Mouse (Mus musculus) limb, embryonic 11.5 days (tissue): ENCODE data around the gene Ppp1r1a. TPM values are rescaled to one million over a fixed set of nuclear protein-coding genes. Genes with fewer than 3 reads are reported as not detected.

Source experiments
- ATAC-seq: fragments of 200-750 bp; cut with Nextera tagmentation; 2 replicates; pipeline ENCODE4 v1.8.0; 2017; ENCODE audit warnings: low read depth; ENCODE audit not compliant: insufficient number of reproducible peaks, low FRiP score, low TSS enrichment
- DNase-seq: peaks from one replicate; pipeline ENCODE4 v3.0.0-alpha.2; 2015; ENCODE audit warnings: low spot score
- H3K27ac ChIP-seq: fragments of 300-500 bp; sonication (generic); replicated peaks from 2 replicates; pipeline ENCODE4 v1.5.1; 2014; ENCODE audit warnings: low read depth, mild to moderate bottlenecking, low read length
- H3K27me3 ChIP-seq: fragments of 300-500 bp; sonication (generic); 2 replicates; pipeline ENCODE4 v1.6.1; 2014; ENCODE audit warnings: mild to moderate bottlenecking, low read length, mixed read lengths; ENCODE audit not compliant: control insufficient read depth, insufficient read depth
- H3K36me3 ChIP-seq: fragments of 300-500 bp; sonication (generic); 2 replicates; pipeline ENCODE4 v1.6.1; 2014; ENCODE audit warnings: mild to moderate bottlenecking, low read length, moderate library complexity, mixed read lengths; ENCODE audit not compliant: control insufficient read depth, insufficient read depth
- H3K4me1 ChIP-seq: fragments of 300-500 bp; sonication (generic); 2 replicates; pipeline ENCODE4 v1.6.1; 2014; ENCODE audit warnings: low read length, mixed read lengths; ENCODE audit not compliant: control insufficient read depth, insufficient read depth
- H3K4me2 ChIP-seq: fragments of 300-500 bp; sonication (generic); 2 replicates; pipeline ENCODE4 v1.6.1; 2014; ENCODE audit warnings: low read depth, mild to moderate bottlenecking, moderate library complexity; ENCODE audit not compliant: severe bottlenecking
- H3K4me3 ChIP-seq: fragments of 300-500 bp; sonication (generic); 2 replicates; pipeline ENCODE4 v1.5.1; 2014; ENCODE audit warnings: low read depth, low read length
- H3K9ac ChIP-seq: fragments of 300-500 bp; sonication (generic); 2 replicates; pipeline ENCODE4 v1.6.1; 2014; ENCODE audit warnings: mild to moderate bottlenecking, low read length
- H3K9me3 ChIP-seq: fragments of 300-500 bp; sonication (generic); 2 replicates; pipeline ENCODE4 v1.6.1; 2016; ENCODE audit warnings: low read length; ENCODE audit not compliant: control insufficient read depth
- WGBS: fragments of 180-500 bp; shearing (Covaris S2); extraction: QIAGEN DNeasy Blood & Tissue Kit; methylation state at CpG from one replicate; pipeline ENCODE4 v1.1.7; 2014; 5-methylcytosine and 5-hydroxymethylcytosine counted together
- polyA plus RNA-seq: library from polyadenylated mRNA; unstranded; fragments of >200 nt; fragmentation: Nextera tagmentation; extraction: Ambion mirVana; gene quantifications from 2 replicates; pipeline ENCODE4 v1.2.1, GENCODE M21; 2014

Ppp1r1a gene
- polyA plus RNA-seq, 1 experiment from 2014 or later, result 8.4 TPM

GRCm38 (mm10) chr15:103539259-103539658 is 1.5 kb upstream of the Ppp1r1a start:
- H3K9ac ChIP-seq, result no peak overlapping the region
- 0 out of 2 replicates have a peak, but pooled peaks cover 6% of the 10 kb centered on the region for H3K4me1 ChIP-seq
- H3K9me3 ChIP-seq, result no peaks in the 10 kb centered on the region
- no peak for ATAC-seq
- H3K4me2 ChIP-seq, result no peak overlapping the region
- DNase-seq, result no peak
- WGBS, result 69% methylated on average over 2 of the region's 2 CpGs
- H3K27ac ChIP-seq, result no peak overlapping the region
- H3K27me3 ChIP-seq, result peaks cover 17% of the 10 kb centered on the region
- H3K4me3 ChIP-seq, result no peak overlapping the region
- no peaks in the 10 kb centered on the region for H3K36me3 ChIP-seq

DNA sequence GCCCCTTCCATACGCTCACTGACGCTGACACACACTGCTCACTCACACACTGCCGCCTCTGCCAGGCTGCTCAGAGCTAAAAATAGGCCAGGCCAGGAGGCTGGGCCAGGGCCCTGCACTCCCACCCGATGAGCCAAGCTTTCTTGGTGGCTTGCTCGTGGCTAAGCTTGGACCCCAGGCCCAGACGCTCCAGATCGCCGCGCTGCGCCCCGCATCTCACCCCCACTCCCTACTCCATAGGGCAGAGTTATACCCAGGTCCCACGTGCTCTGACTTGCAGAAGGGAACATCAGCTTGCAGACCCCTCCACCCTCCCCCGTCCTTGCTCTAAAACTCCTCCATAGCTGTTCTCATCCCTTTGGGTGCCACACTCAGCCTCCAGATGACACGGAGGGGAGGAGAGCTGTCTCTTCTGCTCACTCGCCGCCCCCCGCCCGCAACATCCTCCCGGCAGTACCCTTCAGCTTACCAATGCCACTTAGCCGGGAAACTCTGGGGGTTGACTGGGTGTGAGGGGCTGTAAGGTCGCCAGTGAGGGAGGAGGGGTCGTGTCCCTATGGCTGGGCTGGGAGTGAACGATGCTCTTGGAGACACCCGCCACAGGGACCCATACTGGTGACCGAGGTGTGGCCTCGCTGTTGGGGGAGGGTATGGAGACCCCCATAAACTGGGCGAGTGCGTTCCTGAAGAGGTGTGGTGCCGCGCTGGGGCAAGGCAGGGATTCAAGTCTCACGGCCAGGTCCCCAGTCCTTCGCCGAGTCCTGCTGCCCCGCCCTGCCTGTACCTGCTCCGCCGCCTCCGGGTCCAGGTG is 587 bp downstream of the Ppp1r1a start:
- ATAC-seq (peak; percentile 58), DNase-seq (peak; percentile 37)

GRCm38 (mm10) chr15:103536456-103536855 is 1.3 kb downstream of the Ppp1r1a start:
- no peak for DNase-seq
- 0 out of 2 replicates have a peak, but pooled peaks cover 6% of the 10 kb centered on the region for H3K4me1 ChIP-seq
- H3K9me3 ChIP-seq, result no peaks in the 10 kb centered on the region
- peaks cover 17% of the 10 kb centered on the region for H3K27me3 ChIP-seq
- H3K4me2 ChIP-seq, result peak overlapping the region; percentile 96; the same call in 1 of the 2 replicates
- H3K27ac ChIP-seq, result no peak overlapping the region
- no peaks in the 10 kb centered on the region for H3K36me3 ChIP-seq
- H3K4me3 ChIP-seq, result no peak overlapping the region
- ATAC-seq, result no peak
- WGBS, result 46% methylated on average over 2 of the region's 2 CpGs
- no peak overlapping the region for H3K9ac ChIP-seq

More for the DNA sequence above, 587 bp downstream of the Ppp1r1a start:
- no peaks in the 10 kb centered on the region for H3K9me3 ChIP-seq
- H3K4me1 ChIP-seq, result 0 out of 2 replicates have a peak, but pooled peaks cover 6% of the 10 kb centered on the region
- peak overlapping the region; percentile 52 for H3K4me3 ChIP-seq
- peak overlapping the region; percentile 61 for H3K9ac ChIP-seq
- H3K4me2 ChIP-seq, result peak overlapping the region; percentile 96
- H3K27ac ChIP-seq, result no peak overlapping the region
- no peaks in the 10 kb centered on the region for H3K36me3 ChIP-seq
- H3K27me3 ChIP-seq, result peaks cover 17% of the 10 kb centered on the region
- WGBS, result 1% methylated on average over 37 of the region's 37 CpGs

DNA sequence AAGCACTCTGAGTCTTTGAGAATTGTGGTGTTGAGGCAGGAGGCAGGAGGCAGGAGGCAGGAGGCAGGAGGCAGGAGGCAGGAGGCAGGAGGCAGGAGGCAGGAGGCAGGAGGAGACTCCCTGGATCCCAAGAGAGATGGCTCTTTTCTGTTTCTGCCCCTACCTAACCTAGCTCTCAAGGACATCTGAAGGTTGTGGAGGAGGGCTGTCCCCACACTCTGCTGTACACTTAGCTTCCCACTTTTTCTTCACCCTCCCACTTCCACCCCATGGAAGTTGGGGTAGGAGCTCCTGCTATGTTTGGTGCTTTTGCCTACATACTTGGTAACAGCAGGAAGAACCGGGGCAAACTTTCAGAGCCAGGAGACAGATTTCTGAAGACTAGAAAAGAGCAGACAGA is 2.0 kb downstream of the Ppp1r1a start:
- no peak for DNase-seq
- Histone ChIP-seq H3K9ac (no peak overlapping the region), H3K27me3 (peaks cover 17% of the 10 kb centered on the region), H3K4me1 (0 out of 2 replicates have a peak, but pooled peaks cover 6% of the 10 kb centered on the region), H3K27ac (no peak overlapping the region), H3K4me3 (no peak overlapping the region), H3K36me3 (no peaks in the 10 kb centered on the region), H3K4me2 (no peak overlapping the region), H3K9me3 (no peaks in the 10 kb centered on the region)
- WGBS, result 74% methylated on average over 1 of the region's 1 CpGs
- no peak for ATAC-seq

DNA sequence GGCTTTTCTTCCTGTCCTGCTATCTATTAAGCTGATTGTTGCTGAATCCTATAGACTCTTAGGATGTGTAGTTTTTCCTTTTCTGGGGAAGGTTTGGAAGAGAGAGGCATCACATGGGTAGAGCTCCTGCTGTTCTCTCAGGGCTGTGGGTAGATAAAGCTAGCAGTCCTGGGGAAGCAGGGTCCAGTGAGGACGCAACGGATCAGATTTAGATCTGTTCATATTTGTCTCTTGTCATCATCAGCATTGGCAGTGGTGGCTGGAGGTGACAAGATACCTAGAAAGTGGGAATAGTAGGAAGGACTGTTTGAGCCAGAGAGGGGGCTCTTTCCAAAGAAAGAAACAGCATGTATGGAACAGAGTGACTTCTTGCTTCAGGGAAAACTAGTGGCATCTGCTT is 2.8 kb downstream of the Ppp1r1a start:
- ATAC-seq (no peak), DNase-seq (no peak)
- no peak overlapping the region for H3K27ac ChIP-seq
- no peaks in the 10 kb centered on the region for H3K36me3 ChIP-seq
- no peak overlapping the region for H3K4me2 ChIP-seq
- whole genome bisulfite sequencing, result 86% methylated on average over 2 of the region's 2 CpGs
- peaks cover 17% of the 10 kb centered on the region for H3K27me3 ChIP-seq
- H3K9ac ChIP-seq, result no peak overlapping the region
- H3K9me3 ChIP-seq, result no peaks in the 10 kb centered on the region
- 0 out of 2 replicates have a peak, but pooled peaks cover 6% of the 10 kb centered on the region for H3K4me1 ChIP-seq
- H3K4me3 ChIP-seq, result no peak overlapping the region

DNA sequence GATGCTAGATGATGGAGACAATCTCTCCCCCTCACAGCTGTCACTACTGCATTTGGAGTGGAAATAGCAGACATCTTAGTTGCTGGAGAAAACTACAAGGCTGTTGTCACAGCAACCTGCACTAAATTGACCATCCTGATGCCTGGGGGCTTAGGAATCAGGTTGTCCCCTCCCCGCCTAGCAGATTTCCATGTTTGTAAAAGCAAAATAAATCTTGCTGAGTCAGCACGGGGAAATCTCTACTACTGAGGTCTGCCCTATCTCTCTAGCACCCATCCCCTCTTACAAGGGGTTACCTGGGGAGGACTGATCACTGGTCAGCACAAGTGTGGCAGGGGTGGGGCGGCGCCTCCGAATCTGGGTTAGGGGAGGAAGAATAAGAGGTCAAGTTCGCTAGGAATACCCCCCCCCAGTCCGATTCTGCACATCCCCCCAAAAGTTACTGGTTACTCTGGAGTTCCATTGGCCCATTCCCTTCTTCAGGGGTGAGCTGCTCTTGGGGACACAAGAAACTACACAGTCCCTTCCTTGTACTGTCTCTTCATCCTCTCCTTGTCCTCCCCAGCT is 3.7 kb downstream of the Ppp1r1a start:
- 87% methylated on average over 7 of the region's 7 CpGs for WGBS
- Histone ChIP-seq H3K4me1 (0 out of 2 replicates have a peak, but pooled peaks cover 6% of the 10 kb centered on the region), H3K27ac (no peak overlapping the region), H3K9ac (no peak overlapping the region), H3K9me3 (no peaks in the 10 kb centered on the region), H3K27me3 (peaks cover 17% of the 10 kb centered on the region), H3K36me3 (no peaks in the 10 kb centered on the region), H3K4me3 (no peak overlapping the region), H3K4me2 (no peak overlapping the region)
- ATAC-seq (no peak), DNase-seq (no peak)

DNA sequence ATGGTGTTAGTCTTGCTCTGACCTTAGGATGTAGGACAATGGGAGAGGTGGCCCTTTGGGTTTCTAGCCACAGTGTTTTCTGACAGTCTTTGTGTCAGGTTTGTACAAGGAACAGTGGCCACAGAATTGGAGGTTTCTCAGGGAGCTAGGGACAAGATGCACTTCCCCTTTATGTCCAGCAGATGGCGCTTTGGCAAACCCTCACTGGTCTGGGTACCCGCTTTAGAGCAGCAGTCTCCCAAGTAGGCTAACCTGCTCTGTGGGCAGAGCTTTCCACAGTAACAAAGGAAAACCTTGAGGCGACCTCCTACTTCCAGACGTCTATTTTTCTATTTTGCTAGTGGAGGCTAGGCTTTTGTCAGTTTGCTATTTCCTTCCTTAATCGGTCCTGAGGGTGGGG is 7.4 kb downstream of the Ppp1r1a start:
- peak; percentile 56; the same call in 1 of the 2 replicates for ATAC-seq

DNA sequence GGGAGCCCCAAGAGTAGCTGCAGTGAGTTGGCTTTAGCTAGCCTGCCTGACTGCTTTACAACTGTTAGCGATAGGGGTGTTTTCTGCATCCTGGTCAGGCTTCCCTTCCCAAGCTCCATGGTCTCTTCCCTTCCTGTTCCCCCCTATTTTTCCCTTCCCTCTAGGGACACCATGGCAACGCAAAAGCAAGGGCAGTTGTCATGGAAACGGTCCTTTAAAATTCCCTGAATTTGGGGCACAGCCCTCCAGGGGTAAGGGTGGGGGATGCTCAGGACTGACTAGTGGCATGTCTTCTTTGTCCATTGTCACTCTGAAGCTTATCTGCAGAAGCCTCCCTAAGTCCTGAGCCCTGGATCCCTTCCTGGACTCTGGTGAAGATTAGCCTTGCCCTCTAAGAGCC is 14.6 kb downstream of the Ppp1r1a start:
- H3K27ac ChIP-seq, result no peak overlapping the region
- no peaks in the 10 kb centered on the region for H3K9me3 ChIP-seq
- H3K4me1 ChIP-seq, result no peaks in the 10 kb centered on the region
- no peak for DNase-seq
- H3K4me3 ChIP-seq, result no peak overlapping the region
- H3K27me3 ChIP-seq, result no peaks in the 10 kb centered on the region
- H3K9ac ChIP-seq, result no peak overlapping the region
- no peak overlapping the region for H3K4me2 ChIP-seq
- H3K36me3 ChIP-seq, result no peaks in the 10 kb centered on the region
- ATAC-seq, result no peak
- 53% methylated on average over 3 of the region's 3 CpGs for WGBS

More for the DNA sequence above, 7.4 kb downstream of the Ppp1r1a start:
- no peak overlapping the region for H3K4me2 ChIP-seq
- H3K27me3 ChIP-seq, result no peaks in the 10 kb centered on the region
- H3K9ac ChIP-seq, result no peak overlapping the region
- H3K9me3 ChIP-seq, result no peaks in the 10 kb centered on the region
- H3K4me3 ChIP-seq, result no peak overlapping the region
- 2% methylated on average over 5 of the region's 5 CpGs for WGBS
- no peak overlapping the region for H3K27ac ChIP-seq
- H3K36me3 ChIP-seq, result no peaks in the 10 kb centered on the region
- DNase-seq, result peak; percentile 77
- H3K4me1 ChIP-seq, result no peaks in the 10 kb centered on the region
